Mouse (Mus musculus) intestine, embryonic 16.5 days (tissue): ENCODE data around the gene Olfr1367. TPM values are rescaled to one million over a fixed set of nuclear protein-coding genes. Genes with fewer than 3 reads are reported as not detected.
"Not testable (repeated sequence)": the region's sequence is repeated elsewhere in the genome, so short reads cannot be mapped to it uniquely, and the experiment has no call there.

ENCODE experiments used
- ATAC-seq: fragments of 200-750 bp; cut with Nextera tagmentation; 2 replicates; pipeline ENCODE4 v1.8.0; 2017; ENCODE audit warnings: moderate TSS enrichment, moderate library complexity
- H3K27ac ChIP-seq: fragments of 300-500 bp; sonication (generic); 2 replicates; pipeline ENCODE4 v1.5.1; 2014; ENCODE audit warnings: mild to moderate bottlenecking, low read length
- H3K27me3 ChIP-seq: fragments of 300-500 bp; sonication (generic); replicated peaks from 2 replicates; pipeline ENCODE4 v1.6.1; 2014; ENCODE audit warnings: low read length, control low read depth, mixed read lengths; ENCODE audit not compliant: control insufficient read depth, insufficient read depth
- H3K36me3 ChIP-seq: fragments of 300-500 bp; sonication (generic); 2 replicates; pipeline ENCODE4 v1.6.1; 2014; ENCODE audit warnings: low read length, control low read depth; ENCODE audit not compliant: control insufficient read depth, insufficient read depth
- H3K4me1 ChIP-seq: fragments of 300-500 bp; sonication (generic); 2 replicates; pipeline ENCODE4 v1.6.1; 2014; ENCODE audit warnings: low read length, control low read depth, mixed read lengths; ENCODE audit not compliant: control insufficient read depth, insufficient read depth
- H3K4me2 ChIP-seq: fragments of 300-500 bp; sonication (generic); 2 replicates; pipeline ENCODE4 v1.6.1; 2014; ENCODE audit warnings: low read depth, low read length, control low read depth
- H3K4me3 ChIP-seq: fragments of 300-500 bp; sonication (generic); 2 replicates; pipeline ENCODE4 v1.5.1; 2014; ENCODE audit warnings: mild to moderate bottlenecking, low read length
- H3K9ac ChIP-seq: fragments of 300-500 bp; sonication (generic); 2 replicates; pipeline ENCODE4 v1.6.1; 2014; ENCODE audit warnings: low read depth, low read length
- H3K9me3 ChIP-seq: fragments of 300-500 bp; sonication (generic); 2 replicates; pipeline ENCODE4 v1.6.1; 2016; ENCODE audit warnings: low read length, control low read depth; ENCODE audit not compliant: control insufficient read depth
- WGBS: fragments of 180-500 bp; shearing (Covaris S2); extraction: QIAGEN DNeasy Blood & Tissue Kit; methylation state at CpG from one replicate; pipeline ENCODE4 v1.1.7; 2014; 5-methylcytosine and 5-hydroxymethylcytosine counted together
- microRNA-seq: library from miRNA; unstranded; fragments of <30 nt; microRNA quantifications from one replicate; pipeline ENCODE4, GENCODE M21; 2016
- polyA plus RNA-seq: library from polyadenylated mRNA; unstranded; fragments of >200 nt; fragmentation: Nextera tagmentation; extraction: Ambion mirVana; gene quantifications from 2 replicates; pipeline ENCODE4 v1.2.1, GENCODE M21; 2015

The Olfr1367 gene
- polyA plus RNA-seq, 1 experiment from 2014 or later = not detected

DNA sequence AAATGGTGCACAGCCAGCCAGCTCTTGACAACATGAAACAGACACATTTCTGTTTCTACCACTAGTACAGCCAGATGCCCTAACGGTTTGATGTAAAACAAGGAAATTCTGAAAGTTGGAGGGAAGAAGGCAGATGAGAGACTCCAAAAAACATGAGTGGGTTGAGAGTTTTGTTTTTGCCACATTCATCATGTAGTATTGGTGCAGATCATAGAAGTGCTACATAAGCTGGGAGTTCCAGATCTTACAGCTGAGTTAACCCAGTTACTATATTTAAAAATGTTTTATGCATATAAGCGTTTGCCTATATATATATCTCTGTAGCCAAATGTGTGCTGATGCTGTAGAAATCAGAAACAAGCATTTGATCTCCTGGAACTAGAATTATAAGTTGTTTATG lies 26.0 kb downstream of the Olfr1367 start:
- Histone ChIP-seq H3K36me3 (peaks cover 17% of the 10 kb centered on the region; the same call in 1 of the 2 replicates), H3K4me2 (no peak overlapping the region), H3K4me3 (no peak overlapping the region), H3K27me3 (no peaks in the 10 kb centered on the region), H3K9ac (no peak overlapping the region), H3K9me3 (no peaks in the 10 kb centered on the region), H3K27ac (no peak overlapping the region), H3K4me1 (no peaks in the 10 kb centered on the region)
- WGBS = 90% methylated on average over 2 of the region's 2 CpGs
- ATAC-seq = no peak

DNA sequence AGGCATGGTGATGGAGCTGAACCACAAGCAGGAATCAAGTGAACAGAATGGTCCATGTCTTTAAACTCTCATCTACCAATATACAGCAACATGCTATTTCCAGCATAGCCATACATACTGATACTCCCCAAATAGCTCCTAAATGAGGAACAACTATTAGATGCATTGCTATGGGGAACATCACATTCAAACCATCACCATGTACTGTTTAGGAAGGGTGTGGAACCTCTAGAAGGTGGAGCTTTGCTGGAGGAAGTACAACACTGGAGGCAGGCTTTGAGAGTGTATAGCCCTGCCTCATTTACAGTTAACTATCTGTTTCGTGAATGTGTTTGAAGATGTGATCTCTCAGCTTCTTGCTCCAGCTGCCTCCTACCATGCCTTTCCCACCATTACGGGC lies 31.1 kb downstream of the Olfr1367 start:
- H3K27ac ChIP-seq = no peak overlapping the region
- H3K27me3 ChIP-seq = no peaks in the 10 kb centered on the region
- no peaks in the 10 kb centered on the region for H3K36me3 ChIP-seq
- 86% methylated on average over 2 of the region's 2 CpGs for WGBS
- H3K4me3 ChIP-seq = no peak overlapping the region
- H3K4me1 ChIP-seq = no peaks in the 10 kb centered on the region
- ATAC-seq = no peak
- H3K9me3 ChIP-seq = no peaks in the 10 kb centered on the region
- H3K9ac ChIP-seq = no peak overlapping the region
- H3K4me2 ChIP-seq = no peak overlapping the region

DNA sequence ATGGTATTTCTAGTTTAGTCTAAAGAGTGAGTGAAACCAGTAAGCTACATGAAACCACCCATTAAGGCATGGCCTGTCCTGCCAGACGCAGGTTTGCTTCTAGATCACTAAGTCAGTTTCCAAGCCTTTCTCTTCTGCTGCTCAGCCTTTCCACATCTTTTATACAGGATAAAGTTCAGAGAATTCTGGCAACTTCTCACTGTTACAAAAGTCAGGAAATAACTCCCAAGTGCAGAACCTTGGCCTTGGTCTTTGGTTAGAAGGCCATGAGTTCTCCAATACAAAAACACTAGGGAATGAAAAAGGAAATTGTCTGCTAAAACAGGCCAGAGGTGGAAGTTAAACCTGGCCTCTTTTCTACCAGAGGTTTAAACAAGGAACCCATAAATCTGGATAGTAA lies 48.5 kb downstream of the Olfr1367 start:
- Histone ChIP-seq H3K36me3 (peaks cover 36% of the 10 kb centered on the region), H3K27ac (no peak overlapping the region), H3K4me2 (no peak overlapping the region), H3K4me1 (no peaks in the 10 kb centered on the region), H3K9ac (no peak overlapping the region), H3K9me3 (no peaks in the 10 kb centered on the region), H3K4me3 (no peak overlapping the region), H3K27me3 (no peaks in the 10 kb centered on the region)
- ATAC-seq = no peak
- WGBS = 93% methylated on average over 1 of the region's 1 CpGs

DNA sequence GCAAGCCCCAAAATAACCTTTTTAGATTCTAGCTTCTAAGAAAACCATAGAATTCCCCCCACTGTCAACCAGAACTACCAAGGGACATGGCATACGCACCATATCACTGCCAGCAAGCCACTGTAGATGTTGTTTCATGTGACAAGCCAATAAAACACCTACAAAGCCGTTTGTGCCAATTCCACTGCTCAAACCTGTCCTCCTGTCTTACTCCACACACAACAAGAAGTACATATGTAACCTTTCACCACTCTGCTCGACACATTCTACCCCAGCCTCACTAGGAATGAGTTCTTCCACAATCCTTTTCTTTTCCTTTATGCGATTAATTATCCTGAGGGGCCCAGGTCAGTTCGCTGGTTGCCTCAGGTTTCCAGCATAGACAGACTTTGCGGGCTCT lies 48.9 kb downstream of the Olfr1367 start:
- Histone ChIP-seq H3K27ac (no peak overlapping the region), H3K9me3 (no peaks in the 10 kb centered on the region), H3K4me2 (no peak overlapping the region), H3K4me3 (no peak overlapping the region), H3K36me3 (peaks cover 32% of the 10 kb centered on the region), H3K4me1 (no peaks in the 10 kb centered on the region), H3K27me3 (no peaks in the 10 kb centered on the region), H3K9ac (no peak overlapping the region)
- 90% methylated on average over 6 of the region's 6 CpGs for WGBS
- no peak for ATAC-seq

DNA sequence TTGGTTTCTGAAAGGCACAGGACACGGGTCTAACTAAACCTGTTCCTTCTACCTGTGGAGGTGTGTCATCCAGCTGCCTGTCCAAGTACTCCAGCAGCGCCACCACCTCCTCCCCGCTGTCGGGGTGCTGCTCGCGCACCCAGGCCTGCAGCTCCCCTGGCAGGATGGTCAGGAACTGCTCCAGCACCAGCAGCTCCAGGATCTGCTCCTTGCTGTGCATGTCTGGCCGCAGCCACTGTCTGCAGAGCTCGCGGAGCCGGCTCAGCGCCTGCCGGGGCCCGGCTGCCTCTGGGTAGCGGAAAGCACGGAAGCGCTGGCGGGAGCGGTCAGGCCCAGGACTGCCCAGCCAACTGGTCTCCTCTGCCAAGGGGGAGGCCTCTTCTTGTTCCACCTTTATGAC lies 49.3 kb downstream of the Olfr1367 start:
- peaks cover 28% of the 10 kb centered on the region for H3K36me3 ChIP-seq
- H3K9me3 ChIP-seq, H3K4me3 ChIP-seq, H3K27ac ChIP-seq, H3K4me2 ChIP-seq, H3K27me3 ChIP-seq, H3K9ac ChIP-seq, H3K4me1 ChIP-seq: not testable (repeated sequence)
- 92% methylated on average over 18 of the region's 18 CpGs for whole genome bisulfite sequencing
- ATAC-seq = peak; percentile 60

DNA sequence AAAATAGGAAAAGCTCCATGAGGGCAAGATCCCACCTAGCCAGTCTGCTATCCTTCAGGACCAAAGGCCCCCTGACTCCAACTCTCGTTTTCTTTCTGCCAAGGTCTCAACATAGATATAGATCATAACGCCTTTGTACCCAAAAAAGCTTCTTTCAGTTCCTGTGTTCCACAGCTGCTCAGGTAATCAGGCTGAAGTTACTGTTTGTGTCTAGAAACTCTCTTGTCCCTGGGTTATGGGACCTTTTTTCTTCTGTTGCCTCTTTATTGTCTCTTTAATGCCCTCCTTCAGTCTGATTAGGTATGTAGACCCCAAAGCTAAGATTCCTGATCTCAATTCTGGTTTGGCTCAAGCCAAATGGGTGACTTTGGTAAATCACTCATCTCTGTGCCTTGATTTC lies 50.8 kb downstream of the Olfr1367 start:
- H3K27ac ChIP-seq = no peak overlapping the region
- peaks cover 18% of the 10 kb centered on the region for H3K36me3 ChIP-seq
- H3K4me2 ChIP-seq = no peak overlapping the region
- H3K9me3 ChIP-seq = no peaks in the 10 kb centered on the region
- H3K27me3 ChIP-seq = no peaks in the 10 kb centered on the region
- H3K4me1 ChIP-seq = peaks cover 8% of the 10 kb centered on the region; the same call in 1 of the 2 replicates
- H3K9ac ChIP-seq = no peak overlapping the region
- H3K4me3 ChIP-seq = no peak overlapping the region
- no peak for ATAC-seq
- WGBS = 84% methylated on average over 2 of the region's 2 CpGs

Small RNA genes lying within 50 kb of the gene (microRNA-seq; reads per million reads assigned to microRNA genes)
- gene Mir6942 = not detected

Other genes with a start within 250 kb of the Olfr1367 start
- 0.04 TPM in 1 of 2 replicates, not detected in the other for gene Olfr1369-ps1, start 235.4 kb upstream of the Olfr1367 start, polyA plus RNA-seq
- not detected in 2 replicates for gene Olfr263, start 217.3 kb upstream of the Olfr1367 start, polyA plus RNA-seq
- gene Olfr1368, start 201.0 kb upstream of the Olfr1367 start, polyA plus RNA-seq = not detected in 2 replicates
- 119 and 122 TPM in 2 replicates for gene Trim27, start 167.5 kb upstream of the Olfr1367 start, polyA plus RNA-seq
- gene Gpx5, start 54.2 kb upstream of the Olfr1367 start, polyA plus RNA-seq = not detected in 2 replicates
- gene Gpx6, start 34.8 kb upstream of the Olfr1367 start, polyA plus RNA-seq = not detected in 2 replicates
- 6.6 and 7.9 TPM in 2 replicates for gene Zscan12, start 15.9 kb downstream of the Olfr1367 start, polyA plus RNA-seq
- gene Zkscan3, start 55.8 kb downstream of the Olfr1367 start, polyA plus RNA-seq = 61.7 and 64.5 TPM in 2 replicates
- gene Pgbd1, start 94.1 kb downstream of the Olfr1367 start, polyA plus RNA-seq = 2.4 TPM in 2 replicates
- 22.3 and 23.6 TPM in 2 replicates for gene Zscan26, start 106.8 kb downstream of the Olfr1367 start, polyA plus RNA-seq
- 1.8 and 2.0 TPM in 2 replicates for gene Nkapl, start 121.6 kb downstream of the Olfr1367 start, polyA plus RNA-seq
- 2.4 and 2.5 TPM in 2 replicates for gene Zkscan4, start 132.0 kb downstream of the Olfr1367 start, polyA plus RNA-seq
- not detected in 2 replicates for gene Gm10065, start 132.5 kb downstream of the Olfr1367 start, polyA plus RNA-seq
- 0.22 and 0.39 TPM in 2 replicates for gene AK157302, start 148.3 kb downstream of the Olfr1367 start, polyA plus RNA-seq
- 10.9 and 12.1 TPM in 2 replicates for gene Gm11273, start 154.5 kb downstream of the Olfr1367 start, polyA plus RNA-seq
- gene Zkscan8, start 184.2 kb downstream of the Olfr1367 start, polyA plus RNA-seq = 3.0 and 3.4 TPM in 2 replicates
- 0.11 and 0.17 TPM in 2 replicates for gene Olfr1366, start 195.9 kb downstream of the Olfr1367 start, polyA plus RNA-seq
- gene Olfr1535, start 213.0 kb downstream of the Olfr1367 start, polyA plus RNA-seq = not detected in 2 replicates
- not detected in 2 replicates for gene Olfr1364, start 234.8 kb downstream of the Olfr1367 start, polyA plus RNA-seq